Mouse (Mus musculus): Measurements from ENCODE around the gene Olfr459. TPM values are rescaled to one million over a fixed set of nuclear protein-coding genes. Genes with fewer than 3 reads are reported as not detected.

Olfr459 gene
- polyA plus RNA-seq, 1 experiment from 2014 or later, result not detected

GRCm38 (mm10) chr6:41758421-41758820 is 16.6 kb downstream of the Olfr459 start:
- ATAC-seq (ENCODE audit: low FRiP score, low TSS enrichment), result no peak
- H3K4me1 ChIP-seq (ENCODE audit: control insufficient read depth, insufficient read depth, low read length), result no peaks in the 10 kb centered on the region
- H3K4me2 ChIP-seq (replicated peaks; ENCODE audit: low read depth, low read length), result no peak overlapping the region
- H3K27ac ChIP-seq (ENCODE audit: low read depth, low read length), result no peak overlapping the region
- H3K27me3 ChIP-seq (ENCODE audit: control insufficient read depth, insufficient read depth, low read length), result no peaks in the 10 kb centered on the region
- WGBS, result 73% methylated on average over 1 of the region's 1 CpGs
- no peak overlapping the region for H3K9ac ChIP-seq (ENCODE audit: low read depth, low read length)
- no peaks in the 10 kb centered on the region for H3K9me3 ChIP-seq (ENCODE audit: control insufficient read depth, low read length)
- H3K36me3 ChIP-seq (ENCODE audit: control insufficient read depth, insufficient read depth, low read length), result no peaks in the 10 kb centered on the region
- H3K4me3 ChIP-seq (ENCODE audit: low read length), result no peak overlapping the region

GRCm38 (mm10) chr6:41757199-41757598 is 17.8 kb downstream of the Olfr459 start:
- WGBS, result 77% methylated on average over 3 of the region's 3 CpGs
- no peak for ATAC-seq (ENCODE audit: low FRiP score, low TSS enrichment)
- H3K27me3 ChIP-seq (ENCODE audit: control insufficient read depth, insufficient read depth, low read length), result no peaks in the 10 kb centered on the region

GRCm38 (mm10) chr6:41754626-41755025 is 20.4 kb downstream of the Olfr459 start:
- H3K27me3 ChIP-seq (ENCODE audit: control insufficient read depth, insufficient read depth, low read length), result no peaks in the 10 kb centered on the region
- H3K9me3 ChIP-seq (ENCODE audit: control insufficient read depth, low read length), result no peaks in the 10 kb centered on the region
- H3K36me3 ChIP-seq (ENCODE audit: control insufficient read depth, insufficient read depth, low read length), result no peaks in the 10 kb centered on the region
- ATAC-seq (ENCODE audit: low FRiP score, low TSS enrichment), result no peak
- no peak overlapping the region for H3K9ac ChIP-seq (ENCODE audit: low read depth, low read length)
- H3K4me1 ChIP-seq (ENCODE audit: control insufficient read depth, insufficient read depth, low read length), result no peaks in the 10 kb centered on the region
- no peak overlapping the region for H3K4me3 ChIP-seq (ENCODE audit: low read length)
- H3K27ac ChIP-seq (ENCODE audit: low read depth, low read length), result no peak overlapping the region
- WGBS, result 67% methylated on average over 6 of the region's 6 CpGs
- no peak overlapping the region for H3K4me2 ChIP-seq (replicated peaks; ENCODE audit: low read depth, low read length)

More at GRCm38 (mm10) chr6:41757199-41757598, 17.8 kb downstream of the Olfr459 start:
- no peak overlapping the region for H3K4me2 ChIP-seq (replicated peaks; ENCODE audit: low read depth, low read length)
- H3K4me1 ChIP-seq (ENCODE audit: control insufficient read depth, insufficient read depth, low read length), result no peaks in the 10 kb centered on the region
- H3K36me3 ChIP-seq (ENCODE audit: control insufficient read depth, insufficient read depth, low read length), result no peaks in the 10 kb centered on the region
- H3K9ac ChIP-seq (ENCODE audit: low read depth, low read length), result no peak overlapping the region
- H3K27ac ChIP-seq (ENCODE audit: low read depth, low read length), result no peak overlapping the region
- H3K9me3 ChIP-seq (ENCODE audit: control insufficient read depth, low read length), result no peaks in the 10 kb centered on the region
- no peak overlapping the region for H3K4me3 ChIP-seq (ENCODE audit: low read length)

GRCm38 (mm10) chr6:41744664-41745392 is 30.1 kb downstream of the Olfr459 start:
- Histone ChIP-seq H3K36me3 (ENCODE audit: control insufficient read depth, insufficient read depth, low read length) (no peaks in the 10 kb centered on the region), H3K4me1 (ENCODE audit: control insufficient read depth, insufficient read depth, low read length) (no peaks in the 10 kb centered on the region), H3K9ac (ENCODE audit: low read depth, low read length) (no peak overlapping the region), H3K9me3 (ENCODE audit: control insufficient read depth, low read length) (no peaks in the 10 kb centered on the region), H3K27me3 (ENCODE audit: control insufficient read depth, insufficient read depth, low read length) (no peaks in the 10 kb centered on the region), H3K4me3 (ENCODE audit: low read length) (no peak overlapping the region), H3K4me2 (replicated peaks; ENCODE audit: low read depth, low read length) (no peak overlapping the region), H3K27ac (ENCODE audit: low read depth, low read length) (no peak overlapping the region)
- 78% methylated on average over 5 of the region's 5 CpGs for WGBS
- ATAC-seq (ENCODE audit: low FRiP score, low TSS enrichment), result no peak

- H3K27ac ChIP-seq (ENCODE audit: low read depth, low read length), result no peak overlapping the region
- no peak overlapping the region for H3K4me3 ChIP-seq (ENCODE audit: low read length)
- H3K4me2 ChIP-seq (replicated peaks; ENCODE audit: low read depth, low read length), result no peak overlapping the region
- H3K9ac ChIP-seq (ENCODE audit: low read depth, low read length), result no peak overlapping the region
- no peaks in the 10 kb centered on the region for H3K4me1 ChIP-seq (ENCODE audit: control insufficient read depth, insufficient read depth, low read length)
- H3K9me3 ChIP-seq (ENCODE audit: control insufficient read depth, low read length), result no peaks in the 10 kb centered on the region
- no peaks in the 10 kb centered on the region for H3K27me3 ChIP-seq (ENCODE audit: control insufficient read depth, insufficient read depth, low read length)
- ATAC-seq (ENCODE audit: low FRiP score, low TSS enrichment), result no peak
- H3K36me3 ChIP-seq (ENCODE audit: control insufficient read depth, insufficient read depth, low read length), result no peaks in the 10 kb centered on the region
Observed at GRCm38 (mm10) chr6:41741101-41741500, 33.9 kb downstream of the Olfr459 start.

- H3K27ac ChIP-seq (ENCODE audit: low read depth, low read length), result no peak overlapping the region
- ATAC-seq (ENCODE audit: low FRiP score, low TSS enrichment), result no peak
- WGBS, result 92% methylated on average over 5 of the region's 5 CpGs
- H3K27me3 ChIP-seq (ENCODE audit: control insufficient read depth, insufficient read depth, low read length), result no peaks in the 10 kb centered on the region
- no peaks in the 10 kb centered on the region for H3K9me3 ChIP-seq (ENCODE audit: control insufficient read depth, low read length)
- H3K36me3 ChIP-seq (ENCODE audit: control insufficient read depth, insufficient read depth, low read length), result no peaks in the 10 kb centered on the region
- no peak overlapping the region for H3K9ac ChIP-seq (ENCODE audit: low read depth, low read length)
- no peak overlapping the region for H3K4me3 ChIP-seq (ENCODE audit: low read length)
- no peak overlapping the region for H3K4me2 ChIP-seq (replicated peaks; ENCODE audit: low read depth, low read length)
- no peaks in the 10 kb centered on the region for H3K4me1 ChIP-seq (ENCODE audit: control insufficient read depth, insufficient read depth, low read length)
Observed at GRCm38 (mm10) chr6:41734719-41735470, 40.1 kb downstream of the Olfr459 start.

- H3K4me3 ChIP-seq (ENCODE audit: low read length), result no peak overlapping the region
- no peaks in the 10 kb centered on the region for H3K36me3 ChIP-seq (ENCODE audit: control insufficient read depth, insufficient read depth, low read length)
- H3K4me2 ChIP-seq (replicated peaks; ENCODE audit: low read depth, low read length), result no peak overlapping the region
- H3K9ac ChIP-seq (ENCODE audit: low read depth, low read length), result no peak overlapping the region
- H3K27ac ChIP-seq (ENCODE audit: low read depth, low read length), result no peak overlapping the region
- no peak for ATAC-seq (ENCODE audit: low FRiP score, low TSS enrichment)
- H3K4me1 ChIP-seq (ENCODE audit: control insufficient read depth, insufficient read depth, low read length), result no peaks in the 10 kb centered on the region
- 88% methylated on average over 1 of the region's 1 CpGs for WGBS
- H3K27me3 ChIP-seq (ENCODE audit: control insufficient read depth, insufficient read depth, low read length), result no peaks in the 10 kb centered on the region
- H3K9me3 ChIP-seq (ENCODE audit: control insufficient read depth, low read length), result no peaks in the 10 kb centered on the region
Observed at GRCm38 (mm10) chr6:41727989-41728609, 46.9 kb downstream of the Olfr459 start.

- ATAC-seq (ENCODE audit: low FRiP score, low TSS enrichment), result no peak
- Histone ChIP-seq H3K27ac (ENCODE audit: low read depth, low read length) (no peak overlapping the region), H3K9ac (ENCODE audit: low read depth, low read length) (no peak overlapping the region), H3K4me3 (ENCODE audit: low read length) (no peak overlapping the region), H3K4me2 (replicated peaks; ENCODE audit: low read depth, low read length) (no peak overlapping the region), H3K27me3 (ENCODE audit: control insufficient read depth, insufficient read depth, low read length) (no peaks in the 10 kb centered on the region), H3K36me3 (ENCODE audit: control insufficient read depth, insufficient read depth, low read length) (no peaks in the 10 kb centered on the region), H3K4me1 (ENCODE audit: control insufficient read depth, insufficient read depth, low read length) (no peaks in the 10 kb centered on the region), H3K9me3 (ENCODE audit: control insufficient read depth, low read length) (no peaks in the 10 kb centered on the region)
- 85% methylated on average over 2 of the region's 2 CpGs for WGBS
Observed at GRCm38 (mm10) chr6:41721430-41721829, 53.5 kb downstream of the Olfr459 start.
